Mouse (Mus musculus): ENCODE measurements around the gene Olfr1161. TPM values are rescaled to one million over a fixed set of nuclear protein-coding genes. Genes with fewer than 3 reads are reported as not detected.
"Not testable (repeated sequence)": the region's sequence is repeated elsewhere in the genome, so short reads cannot be mapped to it uniquely, and the experiment has no call there.

Gene Olfr1161
- not detected for total RNA-seq (2021)

DNA sequence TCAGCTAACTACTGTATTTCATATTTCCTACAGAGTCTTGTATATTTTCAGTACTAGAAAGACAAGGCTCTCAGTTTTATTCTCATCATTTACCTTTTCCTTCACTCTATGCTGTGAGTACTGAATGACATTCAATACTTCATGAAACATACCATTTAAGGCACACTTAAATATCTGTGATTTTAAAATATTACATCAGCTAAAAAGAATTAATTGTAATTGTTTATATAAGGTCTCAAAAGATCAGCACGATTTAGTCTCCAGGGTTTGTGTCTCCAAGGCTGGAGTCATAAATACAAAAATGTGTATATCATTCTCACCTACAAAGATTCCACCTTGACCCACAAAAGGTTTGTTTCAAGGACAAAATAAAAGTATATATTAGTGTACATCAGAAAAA lies at the start of gene Olfr1161:
Gene Olfr1161 (plus strand): TSS at position 301 of the 400 bp plus-strand sequence.
- DNase-seq: not testable (repeated sequence)

DNA sequence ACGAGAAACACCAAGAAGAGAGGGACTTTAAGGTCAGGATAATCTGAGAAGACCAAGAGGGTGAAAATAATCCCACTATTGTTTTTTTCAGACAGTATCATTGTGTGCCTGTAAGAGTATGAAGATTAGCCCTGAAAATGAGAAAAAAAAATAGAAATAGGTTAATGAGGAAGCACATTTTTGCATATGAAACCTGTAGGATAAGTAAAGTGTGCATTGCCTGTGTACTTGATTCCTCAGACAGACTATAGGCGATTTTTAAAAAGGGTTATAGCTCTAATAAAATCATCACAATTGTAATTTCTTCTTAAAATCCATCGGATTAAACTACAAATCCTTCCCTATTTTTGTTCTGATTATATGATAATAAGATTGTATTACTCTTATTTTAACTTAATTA lies 48.0 kb upstream of the Olfr1161 start, which contains the start of gene Olfr74:
Gene Olfr74 (minus strand): TSS at position 101 of the 400 bp plus-strand sequence.
- no peak for DNase-seq

DNA sequence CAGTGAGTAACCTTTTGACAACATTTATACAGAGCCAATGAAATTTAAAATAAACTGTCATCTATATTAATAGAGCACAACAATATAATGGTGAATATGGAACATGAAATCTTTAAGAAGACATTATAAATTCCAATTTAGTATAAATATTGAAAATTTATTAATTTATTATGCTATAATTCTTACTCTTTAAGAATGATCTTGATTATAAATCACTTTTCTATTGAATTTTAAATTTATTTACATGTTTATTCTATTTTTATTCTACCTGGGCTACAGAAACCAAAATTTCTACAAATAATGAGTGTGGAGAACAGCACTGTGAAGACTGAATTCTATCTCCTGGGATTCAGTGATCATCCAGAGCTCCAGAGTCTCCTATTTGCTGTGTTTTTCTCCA lies 32.8 kb upstream of the Olfr1161 start, which contains the start of gene Olfr1158:
Gene Olfr1158 (plus strand): TSS at position 301 of the 400 bp plus-strand sequence.
- no peak for DNase-seq

DNA sequence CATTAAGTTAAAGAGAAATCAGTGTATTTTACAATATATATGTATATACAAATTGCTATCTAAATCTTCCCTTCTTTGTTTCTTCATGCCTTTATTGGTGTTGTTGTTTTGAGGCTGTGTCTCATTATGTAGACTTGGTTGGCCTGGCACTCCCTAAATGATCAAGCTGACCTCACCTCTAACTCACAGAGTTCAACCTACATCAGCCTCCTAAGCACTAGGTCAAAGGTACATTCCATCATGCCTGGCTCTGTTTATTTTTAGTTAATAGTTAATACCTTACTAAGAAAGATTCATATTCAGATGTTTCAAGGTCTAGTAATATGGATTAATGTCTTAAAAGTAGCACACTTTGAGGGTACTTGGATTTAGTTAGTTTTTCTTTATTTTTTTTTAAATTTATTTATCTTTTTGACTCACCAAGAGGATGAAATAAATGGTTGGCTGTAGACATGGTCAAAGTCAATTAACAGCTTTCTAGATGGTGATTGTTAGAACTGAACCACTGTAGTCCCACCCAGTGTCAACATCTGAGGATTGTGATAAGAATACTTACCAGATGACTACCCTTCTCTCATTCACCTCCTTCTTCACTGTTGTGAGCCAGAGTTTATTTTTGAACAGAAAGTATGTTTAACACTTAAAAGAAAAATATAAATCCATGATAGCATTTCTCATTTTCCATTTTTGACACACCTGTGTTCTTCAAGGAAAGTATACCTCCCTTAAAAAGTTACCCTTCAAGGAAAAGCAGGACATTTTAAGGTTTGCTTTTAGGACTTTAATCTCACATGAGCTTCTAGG lies 14.9 kb upstream of the Olfr1161 start, which contains the start of gene Olfr1160:
Gene Olfr1160 (minus strand): TSS at position 754 of the 804 bp plus-strand sequence.
- no peak for DNase-seq

DNA sequence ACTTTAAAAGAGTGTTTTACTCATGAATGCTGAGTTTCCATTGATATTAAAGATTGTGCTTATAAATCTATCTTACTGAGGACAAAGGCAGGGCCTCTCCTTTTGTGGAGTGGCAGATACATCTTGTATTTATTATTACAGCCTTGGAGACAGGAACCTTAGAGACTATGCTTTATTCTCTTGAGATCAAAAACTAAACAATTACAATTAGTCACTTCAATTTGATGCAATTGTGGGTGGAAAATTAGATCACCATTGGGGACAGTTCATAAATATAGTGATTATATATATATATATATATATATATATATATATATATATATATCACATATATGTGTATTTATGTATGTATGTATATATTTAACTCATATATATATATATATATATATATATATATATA lies 15.0 kb downstream of the Olfr1161 start, which contains the start of gene Olfr73:
Gene Olfr73 (minus strand): TSS at position 101 of the 400 bp plus-strand sequence.
- no peak for DNase-seq

DNA sequence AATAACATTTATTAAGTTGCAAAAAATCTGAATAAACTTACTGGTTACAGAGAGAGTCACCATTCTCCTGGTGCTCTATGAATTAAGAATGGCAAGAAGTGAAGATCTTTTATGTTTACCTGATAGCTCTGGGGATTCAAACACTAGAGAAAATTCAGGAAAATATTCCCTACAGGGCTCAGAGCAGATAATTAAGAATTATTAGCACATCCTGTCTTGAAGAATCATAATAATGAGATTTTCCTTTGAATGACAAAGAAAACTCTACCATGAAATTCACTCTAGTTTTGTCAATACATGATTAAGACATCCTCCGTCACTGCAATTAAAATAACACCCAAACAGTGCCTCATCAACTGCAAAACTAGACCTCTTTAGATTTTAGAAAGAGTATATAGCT lies 28.5 kb downstream of the Olfr1161 start, which contains the start of gene Olfr1162:
Gene Olfr1162 (minus strand): TSS at position 101 of the 400 bp plus-strand sequence.
- no peak for DNase-seq

DNA sequence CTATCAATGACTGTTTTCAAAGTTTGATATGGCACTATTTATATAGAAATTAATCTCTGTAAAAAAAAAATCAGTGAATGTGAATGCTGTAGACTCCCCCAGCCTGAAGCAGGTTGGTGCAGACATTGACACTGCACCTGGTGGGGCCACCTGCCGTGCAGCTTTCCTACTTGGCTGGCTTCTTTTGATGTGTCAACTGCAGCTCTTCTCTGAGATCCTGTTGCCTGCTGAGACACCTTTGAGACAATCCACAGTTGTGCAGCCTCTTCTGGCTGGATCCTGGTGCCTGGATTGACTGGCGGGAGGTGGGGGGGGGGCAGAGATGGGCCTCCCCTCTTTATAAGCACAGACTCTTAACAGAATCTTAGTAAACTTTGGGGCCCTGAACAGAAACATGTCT lies 41.0 kb downstream of the Olfr1161 start:
- DNase-seq: no peak

DNA sequence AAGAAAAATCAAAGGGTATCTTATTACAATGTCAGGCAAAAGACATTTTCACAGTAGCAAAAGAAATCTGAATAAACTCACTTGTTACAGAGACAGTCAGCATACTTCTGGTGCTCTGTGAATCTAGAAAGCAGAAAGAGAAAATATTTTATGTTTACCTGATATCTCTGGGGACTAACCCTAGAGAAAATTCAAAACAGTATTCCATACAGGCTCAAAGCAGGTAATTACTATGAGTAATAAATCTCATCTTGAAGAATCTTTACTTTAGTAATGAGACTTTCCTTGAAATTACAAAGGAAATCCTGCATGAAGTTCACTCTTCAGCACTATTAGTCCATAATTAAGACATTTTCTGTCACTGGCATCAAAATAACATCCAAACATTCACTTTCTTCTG lies 49.2 kb downstream of the Olfr1161 start, which contains the start of gene Olfr1163:
Gene Olfr1163 (minus strand): TSS at position 101 of the 400 bp plus-strand sequence.
- no peak for DNase-seq

Other genes starting within 250 kb of the Olfr1161 start
- not detected for gene Olfr152, start 243.3 kb upstream of the Olfr1161 start, total RNA-seq (2021)
- not detected for gene Olfr1143, start 222.2 kb upstream of the Olfr1161 start, total RNA-seq (2021)
- not detected for gene Olfr1145, start 213.0 kb upstream of the Olfr1161 start, total RNA-seq (2021)
- not detected for gene Olfr1148, start 192.2 kb upstream of the Olfr1161 start, total RNA-seq (2021)
- gene Olfr1150-ps1, start 178.8 kb upstream of the Olfr1161 start, total RNA-seq (2021): not detected
- gene Olfr1151, start 166.9 kb upstream of the Olfr1161 start, total RNA-seq (2021): not detected
- not detected for gene Olfr1152, start 156.3 kb upstream of the Olfr1161 start, total RNA-seq (2021)
- gene Olfr1153, start 127.8 kb upstream of the Olfr1161 start, total RNA-seq (2021): not detected
- not detected for gene Olfr1154, start 117.6 kb upstream of the Olfr1161 start, total RNA-seq (2021)
- not detected for gene Olfr1155, start 77.6 kb upstream of the Olfr1161 start, total RNA-seq (2021)
- gene Olfr1156, start 69.7 kb upstream of the Olfr1161 start, total RNA-seq (2021): not detected
- not detected for gene Olfr1157, start 54.5 kb upstream of the Olfr1161 start, total RNA-seq (2021)
- not detected for gene Olfr74, start 48.1 kb upstream of the Olfr1161 start, total RNA-seq (2021)
- gene Olfr1158, start 32.7 kb upstream of the Olfr1161 start, total RNA-seq (2021): not detected
- not detected for gene Olfr1160, start 14.5 kb upstream of the Olfr1161 start, total RNA-seq (2021)
- not detected for gene Olfr73, start 14.9 kb downstream of the Olfr1161 start, total RNA-seq (2021)
- not detected for gene Olfr1162, start 28.4 kb downstream of the Olfr1161 start, total RNA-seq (2021)
- not detected for gene Olfr1163, start 49.1 kb downstream of the Olfr1161 start, total RNA-seq (2021)
- not detected for gene Olfr1164, start 71.2 kb downstream of the Olfr1161 start, total RNA-seq (2021)
- gene Olfr1166, start 105.5 kb downstream of the Olfr1161 start, total RNA-seq (2021): not detected
- gene Olfr1167, start 132.4 kb downstream of the Olfr1161 start, total RNA-seq (2021): not detected
- gene Olfr1168, start 159.1 kb downstream of the Olfr1161 start, total RNA-seq (2021): not detected
- not detected for gene Olfr1170, start 205.6 kb downstream of the Olfr1161 start, total RNA-seq (2021)